Mouse (Mus musculus): ENCODE measurements around the gene Igsf21. TPM values are rescaled to one million over a fixed set of nuclear protein-coding genes. Genes with fewer than 3 reads are reported as not detected.

Gene Igsf21
- not detected in 2 replicates for total RNA-seq (2015; ENCODE audit: low replicate concordance)
- not detected in 2 replicates for total RNA-seq (2017; ENCODE audit: low replicate concordance)

GRCm38 (mm10) chr4:140246180-140247005, at the start of gene Igsf21:
TSS of gene Igsf21 (minus strand) at chr4:140246784.
- no peak for ATAC-seq (replicated peaks; ENCODE audit: low FRiP score, poor library complexity, severe bottlenecking)

GRCm38 (mm10) chr4:140285726-140286316, 39.2 kb upstream of the Igsf21 start:
- ATAC-seq (replicated peaks; ENCODE audit: low FRiP score, poor library complexity, severe bottlenecking) = no peak

- no peak for ATAC-seq (replicated peaks; ENCODE audit: low FRiP score, poor library complexity, severe bottlenecking)
Observed at GRCm38 (mm10) chr4:140283398-140283797, 36.8 kb upstream of the Igsf21 start.

GRCm38 (mm10) chr4:140278269-140278668, 31.7 kb upstream of the Igsf21 start:
- ATAC-seq (replicated peaks; ENCODE audit: low FRiP score, poor library complexity, severe bottlenecking) = no peak

GRCm38 (mm10) chr4:140271913-140272312, 25.3 kb upstream of the Igsf21 start:
- ATAC-seq (replicated peaks; ENCODE audit: low FRiP score, poor library complexity, severe bottlenecking) = no peak

GRCm38 (mm10) chr4:140270451-140270850, 23.9 kb upstream of the Igsf21 start:
- no peak for ATAC-seq (replicated peaks; ENCODE audit: low FRiP score, poor library complexity, severe bottlenecking)

- ATAC-seq (replicated peaks; ENCODE audit: low FRiP score, poor library complexity, severe bottlenecking) = no peak
Observed at GRCm38 (mm10) chr4:140269184-140269840, 22.7 kb upstream of the Igsf21 start.

- no peak for ATAC-seq (replicated peaks; ENCODE audit: low FRiP score, poor library complexity, severe bottlenecking)
Observed at GRCm38 (mm10) chr4:140267835-140268234, 21.3 kb upstream of the Igsf21 start.

GRCm38 (mm10) chr4:140267086-140267485, 20.5 kb upstream of the Igsf21 start:
- no peak for ATAC-seq (replicated peaks; ENCODE audit: low FRiP score, poor library complexity, severe bottlenecking)

GRCm38 (mm10) chr4:140258968-140259367, 12.4 kb upstream of the Igsf21 start:
- ATAC-seq (replicated peaks; ENCODE audit: low FRiP score, poor library complexity, severe bottlenecking) = no peak

GRCm38 (mm10) chr4:140252369-140252768, 5.8 kb upstream of the Igsf21 start:
- ATAC-seq (replicated peaks; ENCODE audit: low FRiP score, poor library complexity, severe bottlenecking) = no peak

GRCm38 (mm10) chr4:140249011-140249744, 2.6 kb upstream of the Igsf21 start:
- ATAC-seq (replicated peaks; ENCODE audit: low FRiP score, poor library complexity, severe bottlenecking) = no peak

GRCm38 (mm10) chr4:140248396-140248795, 1.8 kb upstream of the Igsf21 start:
- ATAC-seq (replicated peaks; ENCODE audit: low FRiP score, poor library complexity, severe bottlenecking) = no peak

- no peak for ATAC-seq (replicated peaks; ENCODE audit: low FRiP score, poor library complexity, severe bottlenecking)
Observed at GRCm38 (mm10) chr4:140247006-140248003, 721 bp upstream of the Igsf21 start.

- ATAC-seq (replicated peaks; ENCODE audit: low FRiP score, poor library complexity, severe bottlenecking) = no peak
Observed at GRCm38 (mm10) chr4:140245286-140246179, 1.1 kb downstream of the Igsf21 start.

GRCm38 (mm10) chr4:140244835-140245234, 1.7 kb downstream of the Igsf21 start:
- ATAC-seq (replicated peaks; ENCODE audit: low FRiP score, poor library complexity, severe bottlenecking) = no peak

GRCm38 (mm10) chr4:140244161-140244813, 2.3 kb downstream of the Igsf21 start:
- no peak for ATAC-seq (replicated peaks; ENCODE audit: low FRiP score, poor library complexity, severe bottlenecking)

Data from erythroblast, adult 5-6 weeks (primary cell).